Mouse (Mus musculus) hindbrain, postnatal 0 days (tissue): ENCODE results near the gene Kcnj9. TPM values are rescaled to one million over a fixed set of nuclear protein-coding genes. Genes with fewer than 3 reads are reported as not detected.

Source experiments
- ATAC-seq: fragments of 200-750 bp; cut with Nextera tagmentation; 2 replicates; pipeline ENCODE4 v1.8.0; 2017; ENCODE audit warnings: mild to moderate bottlenecking, moderate TSS enrichment, moderate library complexity
- DNase-seq: peaks from one replicate; pipeline ENCODE4 v3.0.0-alpha.2; 2015; ENCODE audit warnings: low spot score
- H3K27ac ChIP-seq: fragments of 300-500 bp; sonication (generic); 2 replicates; pipeline ENCODE4 v1.5.1; 2014; ENCODE audit warnings: mild to moderate bottlenecking
- H3K27me3 ChIP-seq: fragments of 300-500 bp; sonication (generic); 2 replicates; pipeline ENCODE4 v1.6.1; 2014; ENCODE audit warnings: low read length, mixed read lengths; ENCODE audit not compliant: insufficient read depth
- H3K36me3 ChIP-seq: fragments of 300-500 bp; sonication (generic); 2 replicates; pipeline ENCODE4 v1.6.1; 2014; ENCODE audit warnings: low read length, mixed read lengths; ENCODE audit not compliant: insufficient read depth
- H3K4me1 ChIP-seq: fragments of 300-500 bp; sonication (generic); 2 replicates; pipeline ENCODE4 v1.6.1; 2014; ENCODE audit warnings: antibody characterized with exemption, low read length, mixed read lengths; ENCODE audit not compliant: insufficient read depth
- H3K4me2 ChIP-seq: fragments of 300-500 bp; sonication (generic); 2 replicates; pipeline ENCODE4 v1.6.1; 2014; ENCODE audit warnings: low read depth, mild to moderate bottlenecking, low read length, moderate library complexity, mixed read lengths
- H3K4me3 ChIP-seq: fragments of 300-500 bp; sonication (generic); 2 replicates; pipeline ENCODE4 v1.5.1; 2014; ENCODE audit warnings: low read length
- H3K9ac ChIP-seq: fragments of 300-500 bp; sonication (generic); replicated peaks from 2 replicates; pipeline ENCODE4 v1.6.1; 2014; ENCODE audit warnings: mild to moderate bottlenecking, low read length, moderate library complexity, mixed read lengths
- H3K9me3 ChIP-seq: fragments of 300-500 bp; sonication (generic); 2 replicates; pipeline ENCODE4 v1.6.1; 2016; ENCODE audit warnings: low read length, mixed read lengths
- CTCF ChIP-seq: IDR thresholded peaks from 2 replicates; pipeline ENCODE4 v1.5.1; 2016; ENCODE audit warnings: antibody characterized with exemption, control low read depth, low read depth
- WGBS: fragments of 180-500 bp; shearing (Covaris S2); extraction: QIAGEN DNeasy Blood & Tissue Kit; methylation state at CpG from one replicate; pipeline ENCODE4 v1.1.7; 2014; 5-methylcytosine and 5-hydroxymethylcytosine counted together
- polyA plus RNA-seq: library from polyadenylated mRNA; unstranded; fragments of >200 nt; fragmentation: Nextera tagmentation; extraction: Ambion mirVana; gene quantifications from 2 replicates; pipeline ENCODE4 v1.2.1, GENCODE M21; 2015
- total RNA-seq: library from RNA; depleted of rRNA; stranded (reverse); fragments of >200 nt; gene quantifications from 2 replicates; pipeline ENCODE4 v1.2.3, GENCODE M21; 2014

Kcnj9 gene
- total and polyA plus RNA-seq, 2 experiments from 2014 or later, result 3.6 to 9.8 TPM

GRCm38 (mm10) chr1:172328041-172328440, 1.1 kb downstream of the Kcnj9 start:
- H3K27me3 ChIP-seq, result no peaks in the 10 kb centered on the region
- no peak overlapping the region for H3K4me3 ChIP-seq
- H3K4me1 ChIP-seq, result peaks cover 8% of the 10 kb centered on the region
- H3K36me3 ChIP-seq, result no peaks in the 10 kb centered on the region
- no peak overlapping the region for H3K27ac ChIP-seq
- no peak for TF ChIP-seq CTCF
- H3K4me2 ChIP-seq, result peak overlapping the region; percentile 59; the same call in 1 of the 2 replicates
- H3K9me3 ChIP-seq, result no peaks in the 10 kb centered on the region
- H3K9ac ChIP-seq, result no peak overlapping the region
- no peak for ATAC-seq
- no peak for DNase-seq
- WGBS, result 76% methylated on average over 3 of the region's 3 CpGs

- no peak overlapping the region for H3K4me3 ChIP-seq
- H3K27me3 ChIP-seq, result no peaks in the 10 kb centered on the region
- no peak overlapping the region for H3K9ac ChIP-seq
- H3K27ac ChIP-seq, result no peak overlapping the region
- WGBS, result 86% methylated on average over 16 of the region's 16 CpGs
- no peaks in the 10 kb centered on the region for H3K9me3 ChIP-seq
- ATAC-seq (no peak), DNase-seq (no peak)
- no peak for TF ChIP-seq CTCF
- peaks cover 8% of the 10 kb centered on the region for H3K4me1 ChIP-seq
- H3K36me3 ChIP-seq, result 0 out of 2 replicates have a peak, but pooled peaks cover 1% of the 10 kb centered on the region
- H3K4me2 ChIP-seq, result no peak overlapping the region; the same call in 1 of the 2 replicates
Observed at GRCm38 (mm10) chr1:172327206-172328001, 1.7 kb downstream of the Kcnj9 start.

- no peak for ATAC-seq
- WGBS, result 63% methylated on average over 11 of the region's 11 CpGs
- Histone ChIP-seq H3K4me2 (peak overlapping the region; percentile 74), H3K9me3 (no peaks in the 10 kb centered on the region), H3K27ac (no peak overlapping the region), H3K4me1 (peaks cover 8% of the 10 kb centered on the region), H3K9ac (0 out of 2 replicates have a peak overlapping the region, but pooled peaks have one; percentile 45), H3K36me3 (0 out of 2 replicates have a peak, but pooled peaks cover 3% of the 10 kb centered on the region), H3K27me3 (no peaks in the 10 kb centered on the region), H3K4me3 (peak overlapping the region; percentile 45)
- no peak for DNase-seq
- TF ChIP-seq CTCF, result peak; percentile 29
Observed at GRCm38 (mm10) chr1:172326684-172327083, 2.4 kb downstream of the Kcnj9 start.

GRCm38 (mm10) chr1:172325680-172326535, 3.2 kb downstream of the Kcnj9 start:
- Histone ChIP-seq H3K9ac (0 out of 2 replicates have a peak overlapping the region, but pooled peaks have one; percentile 45), H3K4me2 (peak overlapping the region; percentile 74), H3K4me1 (peaks cover 8% of the 10 kb centered on the region), H3K4me3 (peak overlapping the region; percentile 45), H3K27ac (no peak overlapping the region), H3K36me3 (0 out of 2 replicates have a peak, but pooled peaks cover 3% of the 10 kb centered on the region), H3K9me3 (no peaks in the 10 kb centered on the region), H3K27me3 (no peaks in the 10 kb centered on the region)
- DNase-seq (peak; percentile 84), ATAC-seq (peak; percentile 54)
- 24% methylated on average over 94 of the region's 94 CpGs for WGBS
- TF ChIP-seq CTCF, result peak; percentile 89

GRCm38 (mm10) chr1:172324725-172325124, 4.4 kb downstream of the Kcnj9 start:
- Histone ChIP-seq H3K27ac (no peak overlapping the region), H3K4me1 (peaks cover 8% of the 10 kb centered on the region)
- ATAC-seq, result peak; percentile 38

GRCm38 (mm10) chr1:172323801-172324359, 5.2 kb downstream of the Kcnj9 start:
- no peak overlapping the region for H3K4me3 ChIP-seq
- H3K9ac ChIP-seq, result no peak overlapping the region
- DNase-seq (no peak), ATAC-seq (no peak)
- H3K27me3 ChIP-seq, result no peaks in the 10 kb centered on the region
- no peak for TF ChIP-seq CTCF
- peaks cover 3% of the 10 kb centered on the region; the same call in 1 of the 2 replicates for H3K4me1 ChIP-seq
- no peak overlapping the region for H3K27ac ChIP-seq
- 78% methylated on average over 6 of the region's 6 CpGs for WGBS
- 0 out of 2 replicates have a peak, but pooled peaks cover 9% of the 10 kb centered on the region for H3K36me3 ChIP-seq
- no peak overlapping the region for H3K4me2 ChIP-seq
- no peaks in the 10 kb centered on the region for H3K9me3 ChIP-seq

More at GRCm38 (mm10) chr1:172324725-172325124, 4.4 kb downstream of the Kcnj9 start:
- H3K27me3 ChIP-seq, result no peaks in the 10 kb centered on the region
- H3K9me3 ChIP-seq, result no peaks in the 10 kb centered on the region
- 0 out of 2 replicates have a peak, but pooled peaks cover 3% of the 10 kb centered on the region for H3K36me3 ChIP-seq
- H3K9ac ChIP-seq, result no peak overlapping the region
- 19% methylated on average over 7 of the region's 7 CpGs for WGBS
- TF ChIP-seq CTCF, result peak; percentile 95
- DNase-seq, result peak; percentile 91
- H3K4me2 ChIP-seq, result no peak overlapping the region
- H3K4me3 ChIP-seq, result no peak overlapping the region
